Mouse (Mus musculus) embryonic facial prominence, embryonic 13.5 days (tissue): ENCODE data around the gene Lrp10. TPM values are rescaled to one million over a fixed set of nuclear protein-coding genes. Genes with fewer than 3 reads are reported as not detected.

ENCODE experiments used
- ATAC-seq: fragments of 200-750 bp; cut with Nextera tagmentation; 2 replicates; pipeline ENCODE4 v1.8.0; 2017; ENCODE audit warnings: low read depth; ENCODE audit not compliant: insufficient number of reproducible peaks, insufficient read depth, low FRiP score, low TSS enrichment
- H3K27ac ChIP-seq: fragments of 300-500 bp; sonication (generic); 2 replicates; pipeline ENCODE4 v1.5.1; 2015; ENCODE audit warnings: moderate library complexity, mild to moderate bottlenecking, inconsistent platforms
- H3K27me3 ChIP-seq: fragments of 300-500 bp; sonication (generic); 2 replicates; pipeline ENCODE4 v1.6.1; 2015; ENCODE audit warnings: mild to moderate bottlenecking, inconsistent platforms
- H3K36me3 ChIP-seq: fragments of 300-500 bp; sonication (generic); 2 replicates; pipeline ENCODE4 v1.6.1; 2015; ENCODE audit warnings: mild to moderate bottlenecking, inconsistent platforms
- H3K4me1 ChIP-seq: fragments of 300-500 bp; sonication (generic); 2 replicates; pipeline ENCODE4 v1.6.1; 2015; ENCODE audit warnings: inconsistent platforms
- H3K4me2 ChIP-seq: fragments of 300-500 bp; sonication (generic); 2 replicates; pipeline ENCODE4 v1.6.1; 2015; ENCODE audit warnings: moderate library complexity, mild to moderate bottlenecking, inconsistent platforms
- H3K4me3 ChIP-seq: fragments of 300-500 bp; sonication (generic); 2 replicates; pipeline ENCODE4 v1.5.1; 2015; ENCODE audit warnings: mild to moderate bottlenecking, inconsistent platforms
- H3K9ac ChIP-seq: fragments of 300-500 bp; sonication (generic); 2 replicates; pipeline ENCODE4 v1.6.1; 2015; ENCODE audit warnings: mild to moderate bottlenecking, inconsistent platforms
- H3K9me3 ChIP-seq: fragments of 300-500 bp; sonication (generic); 2 replicates; pipeline ENCODE4 v1.6.1; 2016; ENCODE audit warnings: inconsistent platforms
- WGBS: fragments of 180-500 bp; shearing (Covaris S2); methylation state at CpG from one replicate; pipeline ENCODE4 v1.1.7; 2015; ENCODE audit warnings: mixed read lengths; 5-methylcytosine and 5-hydroxymethylcytosine counted together
- polyA plus RNA-seq: library from polyadenylated mRNA; unstranded; fragments of >200 nt; fragmentation: Nextera tagmentation; extraction: Ambion mirVana; gene quantifications from 2 replicates; pipeline ENCODE4 v1.2.1, GENCODE M21; 2015

Lrp10 gene
- polyA plus RNA-seq, result 29.7 and 33.1 TPM in 2 replicates

DNA sequence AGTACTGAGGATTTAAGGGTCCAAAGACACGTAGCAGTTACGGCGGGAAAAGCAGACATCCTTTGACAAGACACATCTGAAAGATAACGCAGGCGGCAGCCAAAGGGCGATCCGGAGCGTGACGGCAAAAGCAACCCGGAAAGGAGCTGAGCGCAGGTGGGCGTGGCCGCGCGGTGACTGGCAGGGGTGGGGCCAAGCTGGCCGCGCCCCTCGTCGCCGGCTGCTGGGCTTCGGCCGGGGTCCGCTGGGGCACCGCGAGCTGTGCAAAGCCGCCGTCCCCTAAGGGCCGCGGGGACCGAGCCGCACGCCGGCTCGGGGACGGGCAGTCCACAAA is at the start of gene Lrp10:
Lrp10 (plus strand) TSS at position 179 of the 334 bp plus-strand sequence.
- under 1% methylated on average over 35 of the region's 35 CpGs for WGBS
- Histone ChIP-seq H3K4me3 (peak within 1 kb of the TSS; percentile 87), H3K4me2 (peak within 1 kb of the TSS; percentile 87)

DNA sequence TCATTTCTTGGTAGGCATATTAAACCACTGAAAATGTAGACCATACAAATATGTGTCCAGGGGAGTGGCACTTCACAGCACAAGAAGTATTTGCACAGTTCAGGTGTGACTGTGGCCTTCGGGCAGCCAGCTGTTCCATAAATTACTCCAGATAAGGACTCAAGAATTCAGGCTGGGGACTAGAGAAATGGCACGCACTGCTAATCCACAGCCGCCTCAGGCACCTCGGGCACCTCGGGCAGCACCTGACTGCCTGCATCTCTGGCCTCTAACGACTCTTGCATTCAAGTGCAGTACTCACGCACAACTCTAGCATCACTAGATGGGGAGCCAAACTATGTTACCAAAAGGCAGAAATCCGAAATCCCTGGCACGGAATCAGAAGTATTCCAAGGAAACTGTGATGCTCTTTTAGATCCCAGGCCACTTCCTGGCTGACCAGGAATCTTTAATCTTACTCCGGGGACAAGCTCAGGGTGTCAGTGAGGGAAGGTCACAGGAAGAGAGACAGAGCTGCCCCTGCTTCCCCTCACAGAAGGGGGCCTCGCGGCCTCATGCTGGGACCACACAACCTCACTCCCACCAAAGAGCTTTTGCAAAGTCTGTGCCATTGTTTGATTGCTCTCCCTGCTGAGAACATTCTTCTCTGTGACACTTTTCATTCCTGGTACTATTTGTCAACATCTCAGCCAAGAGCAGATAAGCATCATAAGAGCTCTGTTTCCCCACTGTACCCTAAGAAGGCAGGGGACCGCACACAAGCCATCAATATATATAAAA is 48.5 kb upstream of the Lrp10 start:
- Histone ChIP-seq H3K4me3 (no peak overlapping the region), H3K4me1 (peaks cover 31% of the 10 kb centered on the region), H3K27ac (no peak overlapping the region), H3K9me3 (no peaks in the 10 kb centered on the region; the same call in 1 of the 2 replicates), H3K36me3 (no peaks in the 10 kb centered on the region), H3K27me3 (peaks cover 29% of the 10 kb centered on the region), H3K4me2 (no peak overlapping the region), H3K9ac (no peak overlapping the region)
- WGBS, result 18% methylated on average over 13 of the region's 13 CpGs
- ATAC-seq, result no peak

More for the DNA sequence above, at the start of gene Lrp10:
- no peaks in the 10 kb centered on the region for H3K27me3 ChIP-seq
- H3K36me3 ChIP-seq, result peaks cover 22% of the 10 kb centered on the region
- H3K27ac ChIP-seq, result peak within 1 kb of the TSS; percentile 55
- peaks cover 15% of the 10 kb centered on the region for H3K4me1 ChIP-seq
- H3K9me3 ChIP-seq, result no peaks in the 10 kb centered on the region
- peak within 1 kb of the TSS; percentile 84 for H3K9ac ChIP-seq
- ATAC-seq, result peak; percentile 84

DNA sequence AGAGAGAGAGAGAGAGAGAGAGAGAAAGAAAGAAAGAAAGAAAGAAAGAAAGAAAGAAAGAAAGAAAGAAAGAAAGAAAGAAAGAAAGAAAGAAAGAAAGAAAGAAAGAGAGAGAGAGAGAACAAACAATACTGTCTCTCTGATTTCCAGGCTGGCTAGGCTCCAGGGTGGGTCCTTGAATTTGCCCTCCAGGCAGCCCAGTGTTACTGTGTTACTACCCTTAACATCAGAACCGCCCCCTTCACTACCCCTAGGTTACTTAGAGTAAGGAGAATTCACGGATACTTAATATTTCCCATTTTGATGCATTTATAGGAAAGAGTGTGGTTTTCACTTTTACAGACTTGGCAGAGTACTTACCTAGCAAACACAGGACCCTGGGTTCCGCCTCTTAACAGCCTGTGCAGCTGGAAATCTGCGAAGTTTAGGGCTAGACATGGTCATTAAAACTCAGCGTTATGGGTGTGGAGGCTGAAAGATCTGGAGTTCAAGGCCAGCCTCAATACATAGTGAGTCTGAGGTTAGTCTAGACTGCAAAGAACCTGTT is 47.6 kb upstream of the Lrp10 start:
- Histone ChIP-seq H3K9me3 (no peaks in the 10 kb centered on the region; the same call in 1 of the 2 replicates), H3K4me2 (no peak overlapping the region), H3K4me3 (no peak overlapping the region), H3K27me3 (peaks cover 29% of the 10 kb centered on the region), H3K27ac (no peak overlapping the region), H3K4me1 (peaks cover 31% of the 10 kb centered on the region), H3K9ac (no peak overlapping the region), H3K36me3 (no peaks in the 10 kb centered on the region)
- ATAC-seq, result no peak
- 26% methylated on average over 5 of the region's 5 CpGs for WGBS

DNA sequence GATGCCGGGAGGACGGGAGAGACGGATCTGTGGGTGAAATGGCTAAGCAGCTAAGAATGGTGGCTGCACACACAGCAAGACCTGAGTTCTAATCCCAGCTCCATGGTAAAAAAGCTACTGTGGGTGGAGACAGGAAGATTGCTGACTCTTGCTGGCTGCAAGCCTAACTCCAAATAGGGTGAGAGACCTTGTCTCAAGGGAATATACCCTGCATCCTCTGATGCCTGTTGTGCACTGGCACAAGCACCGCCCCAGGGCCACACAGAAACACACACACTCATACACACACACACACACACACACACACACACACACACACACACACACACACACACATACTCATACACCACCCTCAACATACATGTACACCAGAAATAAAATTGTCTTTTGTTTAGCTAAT is 47.1 kb upstream of the Lrp10 start:
- H3K4me3 ChIP-seq, result no peak overlapping the region
- no peak overlapping the region; the same call in 1 of the 2 replicates for H3K4me2 ChIP-seq
- ATAC-seq, result no peak
- H3K36me3 ChIP-seq, result no peaks in the 10 kb centered on the region
- H3K9me3 ChIP-seq, result no peaks in the 10 kb centered on the region; the same call in 1 of the 2 replicates
- 57% methylated on average over 4 of the region's 4 CpGs for WGBS
- peaks cover 31% of the 10 kb centered on the region for H3K4me1 ChIP-seq
- H3K27ac ChIP-seq, result no peak overlapping the region
- no peak overlapping the region for H3K9ac ChIP-seq
- peaks cover 29% of the 10 kb centered on the region for H3K27me3 ChIP-seq

DNA sequence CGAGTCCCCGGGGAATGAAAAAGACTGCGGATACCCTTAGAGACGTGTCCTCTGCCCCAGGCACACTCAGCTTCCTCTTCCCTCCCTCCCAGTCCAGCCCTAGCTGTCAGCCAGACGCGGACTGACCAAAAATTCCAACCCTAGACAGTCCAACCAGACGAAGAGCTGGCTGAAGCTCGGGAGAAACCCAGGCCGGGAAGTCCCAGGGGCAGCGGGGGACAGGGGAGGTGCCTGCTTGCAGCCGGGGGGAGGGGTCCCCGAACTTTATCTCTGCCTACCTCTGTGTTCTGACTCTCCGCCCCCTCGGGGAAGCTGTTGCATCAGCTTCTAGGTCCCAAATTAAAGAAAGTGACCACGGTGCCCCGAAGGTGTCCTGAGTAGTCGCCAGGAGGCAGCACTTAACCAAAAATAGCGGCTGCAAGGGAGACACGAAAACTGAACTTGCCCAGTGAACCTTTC is 46.3 kb upstream of the Lrp10 start, which contains the start of gene Slc7a7:
Slc7a7 (minus strand) TSS at position 158 of the 459 bp plus-strand sequence.
- ATAC-seq, result no peak
- H3K27ac ChIP-seq, result no peak within 1 kb of the TSS
- H3K4me1 ChIP-seq, result peaks cover 31% of the 10 kb centered on the region
- no peaks in the 10 kb centered on the region; the same call in 1 of the 2 replicates for H3K9me3 ChIP-seq
- peak within 1 kb of the TSS; percentile 40; the same call in 1 of the 2 replicates for H3K9ac ChIP-seq
- WGBS, result 4% methylated on average over 19 of the region's 19 CpGs
- peak within 1 kb of the TSS; percentile 20 for H3K4me3 ChIP-seq
- no peaks in the 10 kb centered on the region for H3K36me3 ChIP-seq
- peaks cover 29% of the 10 kb centered on the region for H3K27me3 ChIP-seq
- peak within 1 kb of the TSS; percentile 39 for H3K4me2 ChIP-seq

DNA sequence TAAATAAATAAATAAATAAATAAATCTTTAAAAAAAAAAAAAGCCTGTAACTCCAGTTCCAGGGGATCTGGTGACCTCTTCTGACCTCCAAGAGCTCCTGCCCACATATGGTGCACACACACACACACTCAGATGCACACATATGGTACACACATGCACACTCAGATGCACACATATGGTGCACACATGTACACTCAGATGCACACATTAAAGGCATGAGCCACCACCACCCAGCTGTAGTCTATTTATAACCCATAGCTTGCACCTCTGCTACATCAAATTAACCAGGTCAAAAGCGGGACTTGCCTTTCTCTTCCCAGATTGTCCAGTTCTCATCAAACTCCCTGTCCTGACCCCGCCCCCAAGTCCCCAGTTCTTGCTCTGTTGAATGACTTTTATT is 42.9 kb upstream of the Lrp10 start:
- Histone ChIP-seq H3K9me3 (peaks cover 3% of the 10 kb centered on the region; the same call in 1 of the 2 replicates), H3K4me2 (no peak overlapping the region), H3K36me3 (no peaks in the 10 kb centered on the region), H3K4me1 (peaks cover 6% of the 10 kb centered on the region), H3K4me3 (no peak overlapping the region), H3K9ac (no peak overlapping the region), H3K27me3 (peaks cover 18% of the 10 kb centered on the region), H3K27ac (no peak overlapping the region)
- WGBS, result 62% methylated on average over 2 of the region's 2 CpGs
- no peak for ATAC-seq

DNA sequence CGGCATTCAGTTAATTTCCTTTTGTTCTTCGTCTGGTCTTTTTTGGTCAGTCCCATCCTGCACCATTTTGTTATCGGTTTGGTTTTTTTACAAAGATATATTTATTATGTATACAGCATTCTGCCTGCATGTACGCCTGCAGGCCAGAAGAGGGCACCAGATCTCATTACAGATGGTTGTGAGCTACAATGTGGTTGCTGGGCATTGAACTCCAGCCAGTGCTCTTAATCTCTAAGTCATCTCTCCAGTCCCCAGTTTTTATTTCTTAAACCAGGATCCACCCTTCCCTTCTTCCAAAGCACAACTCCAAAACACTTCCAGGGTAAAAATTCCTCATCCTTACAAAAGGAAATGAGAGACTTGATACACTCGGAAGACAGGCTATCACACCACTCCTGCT is 40.5 kb upstream of the Lrp10 start:
- H3K9ac ChIP-seq, result no peak overlapping the region
- no peaks in the 10 kb centered on the region for H3K27me3 ChIP-seq
- 63% methylated on average over 5 of the region's 5 CpGs for WGBS
- H3K4me2 ChIP-seq, result no peak overlapping the region
- H3K9me3 ChIP-seq, result peaks cover 3% of the 10 kb centered on the region; the same call in 1 of the 2 replicates
- no peak overlapping the region for H3K4me3 ChIP-seq
- ATAC-seq, result no peak
- H3K27ac ChIP-seq, result no peak overlapping the region
- no peaks in the 10 kb centered on the region; the same call in none of the 2 replicates for H3K4me1 ChIP-seq
- H3K36me3 ChIP-seq, result no peaks in the 10 kb centered on the region

DNA sequence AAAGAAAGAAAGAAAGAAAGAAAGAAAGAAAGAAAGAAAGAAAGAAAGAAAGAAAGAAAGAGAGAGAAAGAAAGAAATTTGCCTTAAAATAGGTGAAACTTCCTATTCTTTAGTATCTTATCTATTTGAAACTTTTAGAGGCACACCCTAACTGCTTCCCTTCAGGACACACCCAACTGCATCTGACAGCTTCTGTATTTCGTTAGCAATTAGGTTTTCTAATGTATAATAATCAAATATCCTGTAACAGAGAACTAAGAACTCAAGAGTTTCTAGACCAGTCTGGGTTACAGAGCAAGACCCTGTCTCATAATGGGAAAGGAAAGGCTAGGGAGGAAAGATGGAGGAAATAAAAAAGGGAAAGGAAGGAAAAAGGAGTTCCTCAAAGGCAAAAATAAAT is 39.3 kb upstream of the Lrp10 start:
- Histone ChIP-seq H3K36me3 (peaks cover 6% of the 10 kb centered on the region), H3K27me3 (no peaks in the 10 kb centered on the region), H3K9ac (no peak overlapping the region), H3K27ac (no peak overlapping the region), H3K4me1 (peaks cover 6% of the 10 kb centered on the region), H3K4me3 (no peak overlapping the region), H3K9me3 (0 out of 2 replicates have a peak, but pooled peaks cover 3% of the 10 kb centered on the region), H3K4me2 (no peak overlapping the region)
- WGBS, result 78% methylated on average over 1 of the region's 1 CpGs
- ATAC-seq, result no peak

DNA sequence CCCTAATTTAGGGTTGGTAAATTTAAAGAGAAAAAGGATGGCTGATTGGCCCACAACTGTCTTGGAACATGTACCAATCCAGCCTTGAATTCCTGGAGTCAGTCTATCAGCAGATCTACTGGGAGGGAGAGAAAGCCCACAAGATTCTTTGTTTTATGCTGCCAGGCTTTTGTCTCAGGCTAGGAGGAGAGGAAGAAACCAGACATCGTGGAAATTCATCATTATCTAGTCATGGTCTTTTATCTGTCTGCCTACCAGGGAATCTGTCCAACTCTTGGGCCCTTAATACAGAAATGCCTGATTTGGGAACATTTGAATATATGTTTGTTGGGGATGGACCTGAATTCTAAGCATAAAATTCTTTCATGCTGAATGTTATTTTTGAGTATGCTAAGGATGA is 38.4 kb upstream of the Lrp10 start:
- H3K27ac ChIP-seq, result no peak overlapping the region
- H3K4me1 ChIP-seq, result peaks cover 15% of the 10 kb centered on the region
- H3K9ac ChIP-seq, result no peak overlapping the region
- H3K4me2 ChIP-seq, result no peak overlapping the region
- no peaks in the 10 kb centered on the region for H3K27me3 ChIP-seq
- H3K36me3 ChIP-seq, result peaks cover 9% of the 10 kb centered on the region
- H3K9me3 ChIP-seq, result 0 out of 2 replicates have a peak, but pooled peaks cover 3% of the 10 kb centered on the region
- no peak for ATAC-seq
- 91% methylated on average over 1 of the region's 1 CpGs for WGBS
- no peak overlapping the region for H3K4me3 ChIP-seq

DNA sequence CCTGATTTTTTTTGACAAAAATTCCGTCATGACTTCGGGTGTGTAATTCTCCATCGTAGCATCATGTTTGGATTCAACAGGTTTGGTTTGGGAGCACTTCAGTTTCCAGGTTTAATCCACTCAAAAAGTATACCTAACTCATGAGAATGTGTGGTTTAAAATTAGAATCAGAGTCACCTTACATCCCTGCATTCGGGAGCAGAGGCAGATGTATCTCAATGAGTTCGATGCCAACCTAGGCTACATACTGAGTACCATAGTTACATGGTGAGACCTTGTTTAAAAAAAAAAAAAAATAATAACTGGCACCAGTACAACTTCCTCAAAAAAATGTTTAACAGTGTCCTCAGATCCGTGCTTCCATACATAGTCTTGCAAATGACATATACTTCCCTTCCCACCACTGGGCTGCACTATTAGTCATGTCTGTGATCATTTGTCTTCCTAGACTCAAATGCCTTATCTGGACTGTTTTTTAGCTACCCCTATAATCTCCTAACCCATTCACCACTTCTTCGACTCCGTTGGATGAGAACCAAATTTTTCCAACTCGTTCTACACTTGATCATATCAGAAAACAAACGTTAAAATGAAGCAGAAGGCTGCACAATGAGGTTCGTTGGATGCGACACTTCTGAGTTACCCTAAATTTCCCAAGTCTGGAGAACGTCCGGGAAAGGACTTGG is 37.8 kb upstream of the Lrp10 start:
- Histone ChIP-seq H3K4me2 (peak overlapping the region; percentile 62), H3K4me1 (peaks cover 19% of the 10 kb centered on the region), H3K36me3 (peaks cover 9% of the 10 kb centered on the region), H3K9ac (peak overlapping the region; percentile 88), H3K9me3 (0 out of 2 replicates have a peak, but pooled peaks cover 3% of the 10 kb centered on the region), H3K4me3 (peak overlapping the region; percentile 88), H3K27me3 (no peaks in the 10 kb centered on the region), H3K27ac (peak overlapping the region; percentile 90)
- WGBS, result 33% methylated on average over 14 of the region's 14 CpGs
- no peak for ATAC-seq

DNA sequence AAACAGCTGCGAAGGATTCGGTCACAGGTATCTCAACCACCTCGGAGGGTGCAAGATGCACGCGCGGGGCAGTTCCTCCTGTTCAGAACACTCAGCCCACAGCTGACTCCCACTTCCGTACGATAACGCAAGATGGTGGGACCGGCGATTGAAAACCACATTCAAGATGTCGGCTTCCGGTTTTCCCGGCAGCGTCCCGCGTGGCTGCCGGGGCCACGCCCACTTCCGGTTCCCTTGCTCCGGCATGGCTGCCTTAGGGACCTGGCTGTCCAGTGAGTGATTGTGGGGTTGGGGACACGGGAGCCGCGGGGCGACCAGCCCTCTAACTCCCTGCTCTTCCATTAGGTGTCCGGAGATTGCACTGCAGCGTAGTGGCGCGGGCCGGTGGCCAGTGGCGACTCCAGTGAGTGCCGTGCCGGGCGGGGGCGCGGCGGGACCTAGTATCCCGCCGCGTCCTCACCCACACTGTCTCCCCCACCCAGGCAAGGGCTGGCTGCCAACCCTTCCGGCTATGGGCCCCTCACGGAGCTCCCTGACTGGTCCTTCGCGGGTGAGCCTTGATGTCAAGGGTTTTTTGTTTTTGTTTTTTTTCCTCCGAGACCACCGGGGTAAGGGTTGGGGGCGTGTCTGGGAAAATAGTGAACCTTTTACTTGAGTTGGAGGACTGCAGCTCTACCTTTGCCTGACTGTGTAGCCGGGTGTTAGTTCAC is 37.1 kb upstream of the Lrp10 start, which contains the start of gene Mrpl52:
Mrpl52 (plus strand) TSS at position 221 of the 710 bp plus-strand sequence.
- ATAC-seq, result peak; percentile 70
- Histone ChIP-seq H3K4me1 (peaks cover 19% of the 10 kb centered on the region), H3K4me3 (peak within 1 kb of the TSS; percentile 88), H3K4me2 (peak within 1 kb of the TSS; percentile 62), H3K27ac (peak within 1 kb of the TSS; percentile 90), H3K27me3 (no peaks in the 10 kb centered on the region), H3K9ac (peak within 1 kb of the TSS; percentile 88), H3K9me3 (0 out of 2 replicates have a peak, but pooled peaks cover 3% of the 10 kb centered on the region), H3K36me3 (peaks cover 9% of the 10 kb centered on the region)
- WGBS, result under 1% methylated on average over 48 of the region's 48 CpGs
